Mouse (Mus musculus) cerebellum, adult 2 months (tissue): Measurements from ENCODE around the gene 1700123O20Rik.

ENCODE experiments used
- CTCF ChIP-seq: fragments of 200-500 bp; IDR thresholded peaks from 2 replicates; pipeline ENCODE4 v1.5.1; 2011; ENCODE audit warnings: low read depth, mild to moderate bottlenecking, control low read depth, low read length, moderate library complexity, borderline replicate concordance; ENCODE audit not compliant: insufficient read depth
- POLR2A ChIP-seq: fragments of 200-500 bp; IDR thresholded peaks from 2 replicates; pipeline ENCODE4 v1.6.1; 2011; ENCODE audit warnings: low read length, control low read depth, borderline replicate concordance; ENCODE audit not compliant: insufficient read depth

- TF ChIP-seq POLR2A (no peak), CTCF (no peak)
Observed at GRCm38 (mm10) chr14:54643011-54643410, 43.0 kb upstream of the 1700123O20Rik start.
